Mouse (Mus musculus) cerebellum, adult 11 months (tissue): ENCODE measurements around the gene Col5a2.
A peak's percentile ranks its signal among the peaks of the same experiment; 100 is the strongest.
"Not testable (repeated sequence)": the region's sequence is repeated elsewhere in the genome, so short reads cannot be mapped to it uniquely, and the experiment has no call there.

Experiments used
- DNase-seq: peaks from one replicate; pipeline ENCODE4 v3.0.0; 2022

The Col5a2 gene

DNA sequence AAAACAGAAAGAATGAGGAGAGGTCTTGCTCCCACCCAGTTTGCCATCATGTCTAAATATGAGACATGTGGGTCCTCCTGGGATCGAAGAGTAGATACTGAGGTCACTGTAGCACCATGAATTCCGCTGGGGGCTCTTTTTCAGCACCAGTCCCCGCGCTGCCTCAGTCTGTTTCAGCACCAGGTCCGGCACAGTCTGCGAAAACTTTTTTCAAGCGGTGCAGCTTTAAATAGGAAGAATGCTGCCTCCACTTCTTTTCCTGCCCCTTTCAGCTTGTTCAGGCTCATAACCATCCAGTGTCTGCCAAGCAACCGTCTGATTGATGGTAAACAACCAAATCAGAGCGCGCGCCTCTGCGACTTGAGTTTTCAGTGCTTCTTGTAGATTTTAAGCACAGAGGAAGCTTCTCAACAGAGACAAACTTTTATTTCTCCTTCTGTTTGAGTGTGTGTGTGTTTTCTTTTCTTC is at the start of gene Col5a2:
Col5a2 (minus strand) TSS at position 418 of the 468 bp plus-strand sequence.
- DNase-seq: no peak

GRCm38 (mm10) chr1:45550531-45550930 is 47.4 kb upstream of the Col5a2 start:
- DNase-seq: no peak

GRCm38 (mm10) chr1:45541888-45542287 is 38.8 kb upstream of the Col5a2 start:
- no peak for DNase-seq

GRCm38 (mm10) chr1:45541161-45541560 is 38.1 kb upstream of the Col5a2 start:
- no peak for DNase-seq

- DNase-seq: no peak
These were observed 28.4 kb upstream of the Col5a2 start for GRCm38 (mm10) chr1:45531486-45531885.

- DNase-seq: not testable (repeated sequence)
These were observed 24.4 kb upstream of the Col5a2 start for GRCm38 (mm10) chr1:45527476-45527875.

- DNase-seq: no peak
These were observed 20.5 kb upstream of the Col5a2 start for GRCm38 (mm10) chr1:45523601-45524000.

- no peak for DNase-seq
These were observed 18.4 kb upstream of the Col5a2 start for GRCm38 (mm10) chr1:45521486-45521885.

DNA sequence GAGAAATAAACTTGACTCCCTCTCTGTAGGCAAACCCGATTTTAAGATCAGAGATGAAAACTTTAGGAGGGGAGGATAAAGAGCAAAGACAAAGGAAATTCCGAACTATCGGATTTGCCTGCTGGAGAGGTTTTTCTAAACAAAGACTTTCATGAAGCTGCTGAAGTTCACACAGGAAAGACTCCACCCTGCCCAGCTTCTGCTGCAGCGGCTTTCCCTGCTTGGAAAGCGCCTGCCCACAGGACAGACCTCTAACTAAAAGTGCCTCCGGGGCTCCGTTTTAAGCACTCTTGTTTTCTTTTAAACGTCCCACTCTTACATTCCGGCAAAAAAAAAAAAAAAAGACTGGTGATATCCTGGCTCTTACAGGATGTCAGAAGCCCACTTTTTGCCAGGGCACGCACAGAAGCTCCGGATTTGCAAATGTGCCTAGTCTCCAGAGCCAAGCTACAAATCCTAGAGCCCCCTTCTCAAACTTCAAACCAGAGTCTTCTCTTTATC is 791 bp downstream of the Col5a2 start:
- DNase-seq: no peak

- DNase-seq: no peak
These were observed 1.6 kb downstream of the Col5a2 start for GRCm38 (mm10) chr1:45501437-45501836.

GRCm38 (mm10) chr1:45500456-45500855 is 2.6 kb downstream of the Col5a2 start:
- DNase-seq: no peak

DNA sequence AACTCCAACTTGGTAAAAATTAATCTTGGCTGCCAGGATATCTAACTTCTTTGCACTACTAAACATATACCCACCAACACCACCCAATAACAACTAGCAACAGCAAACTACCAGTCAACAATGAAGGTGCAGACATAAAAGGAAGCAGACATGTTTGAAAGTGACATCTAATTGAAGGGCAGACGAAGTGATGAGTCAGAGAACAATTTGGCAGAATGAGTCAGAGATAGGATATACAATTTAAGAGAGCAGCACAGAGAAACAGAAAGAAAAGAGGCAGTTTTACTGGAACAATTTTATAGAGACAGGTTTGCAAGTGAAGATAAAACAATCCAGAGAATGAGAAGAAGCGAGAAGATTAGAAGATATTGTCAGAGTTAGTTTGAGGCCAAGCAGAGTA is 8.1 kb downstream of the Col5a2 start:
- no peak for DNase-seq

DNA sequence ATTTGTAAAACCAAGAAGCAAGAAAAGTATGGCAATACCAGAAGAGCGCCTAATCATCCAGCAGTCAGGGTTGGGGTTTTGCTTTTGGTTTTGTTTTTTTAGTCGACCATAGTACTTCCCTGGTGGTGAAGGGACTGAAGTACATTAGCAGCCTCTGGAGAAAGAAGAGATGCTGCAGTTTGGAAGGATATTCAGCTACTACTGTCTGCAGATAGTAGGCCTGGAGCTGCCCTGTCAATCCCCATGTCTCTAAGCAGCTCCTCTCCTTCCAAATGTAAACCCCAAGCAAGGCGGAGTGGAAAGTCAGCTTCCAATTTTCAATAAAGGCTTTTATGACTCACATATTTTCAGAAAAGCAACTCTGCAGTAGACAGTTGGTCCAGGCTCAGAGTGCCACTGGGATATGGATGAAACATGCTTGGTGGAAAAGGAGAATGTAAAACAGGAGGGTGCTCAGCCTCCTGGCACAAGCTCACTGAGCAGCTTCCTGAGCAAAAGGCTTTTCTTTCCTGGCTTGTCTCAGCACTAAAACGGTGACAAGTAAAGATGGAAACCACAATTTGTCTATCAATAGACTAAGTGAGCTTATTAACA is 10.9 kb downstream of the Col5a2 start:
- no peak for DNase-seq

DNA sequence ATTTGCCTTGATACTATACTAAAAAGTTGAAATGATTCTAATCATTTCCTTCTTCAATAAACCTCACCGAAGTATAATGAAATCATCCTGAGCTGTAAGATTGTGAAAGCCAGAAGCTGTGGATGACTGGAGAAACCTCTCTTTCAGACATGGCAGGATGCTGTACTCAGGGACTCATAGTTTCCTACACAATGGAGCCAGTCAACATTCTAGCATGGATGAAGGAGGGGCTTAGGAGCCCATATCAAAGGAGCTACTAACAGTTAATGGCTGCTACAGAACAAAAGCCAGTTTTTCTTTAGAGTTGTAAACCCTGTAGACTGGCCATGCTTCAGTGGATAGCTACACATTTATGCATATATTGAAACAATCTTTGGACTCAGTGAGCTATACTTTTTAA is 12.6 kb downstream of the Col5a2 start:
- no peak for DNase-seq

DNA sequence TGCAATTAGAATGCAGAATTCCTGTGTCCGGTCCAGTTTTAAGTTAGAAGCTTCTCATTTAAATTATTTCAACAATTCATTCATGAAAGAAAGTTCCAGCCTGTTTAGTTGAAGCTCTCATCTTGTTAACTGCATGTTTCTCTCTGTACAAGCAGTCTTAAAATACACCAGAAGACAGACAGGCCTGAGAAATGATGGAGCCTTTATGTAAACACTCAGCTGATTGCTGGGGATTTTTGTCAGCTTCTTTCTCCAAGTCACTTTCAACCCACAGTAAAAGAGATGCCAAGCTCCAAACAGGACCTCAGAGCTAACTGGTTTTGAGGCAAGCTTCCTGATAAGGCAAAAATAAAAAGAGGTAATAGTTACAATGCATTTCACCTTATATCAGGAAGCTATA is 14.8 kb downstream of the Col5a2 start:
- DNase-seq: no peak

DNA sequence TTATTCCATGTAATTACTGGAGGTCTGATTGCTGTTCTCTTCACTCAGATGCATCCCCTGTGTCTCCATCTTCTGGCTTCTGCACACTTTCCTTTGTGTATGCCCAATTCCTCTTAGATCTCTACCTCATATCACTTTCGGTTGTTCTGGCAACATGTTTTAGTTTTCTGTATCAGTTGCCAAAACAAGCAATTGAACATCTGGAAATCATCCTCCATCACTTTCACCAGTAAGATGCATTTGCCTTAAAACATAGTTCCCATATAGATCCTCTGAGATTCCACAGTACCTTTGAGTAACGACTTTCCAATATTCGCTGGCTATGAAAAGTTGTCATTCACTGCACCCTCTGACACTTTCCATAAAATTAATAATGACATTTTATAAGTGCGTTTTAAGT is 20.1 kb downstream of the Col5a2 start:
- no peak for DNase-seq

DNA sequence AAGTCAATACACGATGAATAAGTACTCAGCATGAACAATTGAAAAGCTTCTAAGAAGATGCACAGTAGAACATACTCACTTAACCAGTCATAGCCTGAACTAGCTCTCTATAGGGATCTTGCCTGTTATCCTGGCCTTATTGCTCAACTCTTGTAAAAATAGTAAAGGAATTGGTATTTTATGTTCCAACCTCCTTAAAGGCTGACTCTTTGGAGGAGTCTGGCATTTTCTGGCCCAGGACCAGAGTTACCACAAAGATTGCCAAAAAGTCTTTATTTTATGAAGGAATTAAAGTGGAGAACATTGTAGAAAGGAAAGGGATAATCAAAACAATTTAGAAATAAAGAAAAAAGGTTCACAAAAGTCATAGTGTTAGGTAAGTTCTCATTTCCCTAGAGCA is 21.2 kb downstream of the Col5a2 start:
- DNase-seq: no peak

- no peak for DNase-seq
These were observed 24.0 kb downstream of the Col5a2 start for GRCm38 (mm10) chr1:45479087-45479486.

- DNase-seq: no peak
These were observed 30.3 kb downstream of the Col5a2 start for GRCm38 (mm10) chr1:45472751-45473150.

DNA sequence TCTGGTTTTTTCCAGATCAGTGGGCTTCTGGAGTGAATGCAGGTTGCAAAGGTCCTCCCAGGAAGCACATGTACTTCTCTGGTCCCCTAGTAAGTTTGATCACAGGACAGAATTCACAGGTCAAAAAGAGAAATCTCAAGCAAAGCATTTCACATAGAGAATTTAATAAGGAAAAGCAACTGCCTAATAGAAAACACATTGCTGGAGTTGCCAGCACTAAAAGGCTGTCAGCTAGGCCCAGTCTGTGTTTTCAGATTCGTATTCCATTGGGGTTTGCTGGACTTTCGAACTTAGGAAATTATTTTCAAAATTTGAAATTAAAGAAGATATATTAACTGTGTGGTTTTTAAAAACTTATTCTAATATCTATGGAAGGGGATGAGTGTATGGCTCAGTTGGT is 42.3 kb downstream of the Col5a2 start:
- no peak for DNase-seq

DNA sequence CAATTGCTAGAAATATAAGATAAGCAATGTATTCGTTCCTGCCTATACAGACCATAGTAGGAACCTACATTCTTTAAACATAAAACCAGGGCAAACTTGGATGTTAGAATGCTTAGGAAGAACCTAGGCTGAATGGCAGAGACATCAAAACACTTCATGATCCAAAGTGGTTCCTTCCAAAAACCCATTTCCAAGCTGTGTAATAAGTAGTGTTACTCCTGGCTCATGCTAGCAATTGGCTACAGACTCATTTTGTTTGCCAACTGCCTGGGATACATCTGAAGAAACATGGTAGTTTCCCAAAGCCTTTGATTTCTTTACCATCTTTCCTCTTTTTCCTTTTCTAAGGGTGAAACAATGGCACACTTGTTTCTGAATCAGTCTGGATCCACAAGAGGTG is 47.3 kb downstream of the Col5a2 start:
- DNase-seq: no peak

DNA sequence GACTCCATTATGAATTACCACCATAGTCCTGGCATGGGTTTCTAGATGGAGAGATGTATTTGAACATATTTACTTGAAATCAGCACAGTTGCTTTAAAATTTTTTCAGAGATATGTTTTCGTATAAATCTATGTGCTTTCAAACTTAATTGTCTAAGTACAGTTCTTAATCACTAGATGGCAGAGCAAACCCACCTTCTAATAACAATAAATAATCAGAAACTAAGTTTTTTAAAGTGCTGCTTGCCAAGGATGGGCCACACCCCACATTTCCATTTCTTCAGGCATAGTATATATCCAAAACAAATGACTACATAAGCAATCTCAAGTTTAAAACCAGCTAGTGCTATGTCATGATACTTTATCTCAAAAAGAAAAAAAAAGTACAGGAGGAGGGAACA is 54.2 kb downstream of the Col5a2 start:
- no peak for DNase-seq

DNA sequence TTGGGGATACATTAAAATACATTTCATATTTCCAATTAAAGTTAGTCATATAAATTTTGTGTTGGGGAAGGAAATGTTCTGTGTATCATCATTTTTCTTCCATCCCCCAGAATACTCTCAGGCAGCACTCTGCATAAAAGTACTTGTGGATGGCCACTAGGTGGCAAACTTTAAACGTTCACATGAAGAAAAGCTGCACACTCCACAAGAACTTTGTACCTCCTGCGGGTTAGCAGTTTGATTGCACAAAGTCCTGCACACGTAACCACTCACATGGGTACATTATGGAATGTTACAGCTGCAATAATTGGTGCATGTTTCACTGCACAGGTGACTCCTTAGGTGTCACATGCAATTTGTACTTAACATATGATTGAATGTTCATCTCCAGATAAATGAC is 71.2 kb downstream of the Col5a2 start:
- DNase-seq: peak; percentile 1

DNA sequence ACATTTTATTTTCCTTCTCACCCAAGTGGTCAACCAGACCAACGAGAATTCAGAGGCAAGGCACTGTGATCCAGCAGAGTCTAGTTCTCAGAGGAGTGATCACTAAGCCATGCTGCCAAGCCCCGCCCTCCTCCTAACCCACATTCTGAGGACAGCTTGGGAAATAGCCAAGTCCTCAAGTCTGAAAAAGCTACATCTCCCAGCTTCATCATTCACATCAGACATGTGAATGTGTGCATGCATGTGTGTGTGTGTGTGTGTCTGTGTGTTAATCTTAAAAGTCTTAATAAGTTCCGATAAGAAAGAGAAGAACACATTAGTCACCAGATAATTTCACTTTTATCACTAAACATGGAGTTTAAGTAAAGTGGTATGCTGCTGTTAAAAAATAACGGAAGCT is 72.6 kb downstream of the Col5a2 start:
- DNase-seq: no peak

GRCm38 (mm10) chr1:45429145-45429544 is 73.9 kb downstream of the Col5a2 start:
- not testable (repeated sequence) for DNase-seq
